Mouse (Mus musculus): ENCODE measurements around the gene Smok3b.

DNA sequence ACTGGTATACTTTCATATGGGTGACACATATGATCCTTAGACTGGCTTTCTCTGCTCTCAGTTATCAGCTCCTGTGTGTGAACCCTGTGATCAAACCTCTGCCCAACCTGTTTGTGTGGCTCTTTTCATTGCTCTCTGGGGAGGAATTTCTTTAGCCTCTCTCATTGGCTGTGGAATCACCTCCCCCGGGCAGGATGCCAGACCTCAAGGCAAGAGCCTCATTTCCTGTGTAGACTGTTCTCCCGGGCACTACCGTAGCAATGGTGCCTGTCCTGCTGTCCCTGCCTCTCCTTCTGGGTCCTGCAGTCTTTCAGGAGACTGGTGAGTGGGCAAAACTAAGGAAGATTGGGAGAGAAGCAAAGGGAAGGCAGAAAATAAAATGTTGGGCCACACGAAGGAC is 39.9 kb upstream of the Smok3b start, which contains the start of gene Azgp1:
- TF ChIP-seq CTCF (IDR thresholded peaks at IDR 0.05) = no peak
- TF ChIP-seq EP300 (IDR thresholded peaks at IDR 0.05) = no peak
